Mouse (Mus musculus): ENCODE measurements around the gene Dact2. TPM values are rescaled to one million over a fixed set of nuclear protein-coding genes. Genes with fewer than 3 reads are reported as not detected.

The Dact2 gene
- total and polyA plus RNA-seq, 3 experiments = 0.76 to 1.4 (median 0.80) TPM

- H3K27me3 ChIP-seq (ENCODE audit: control insufficient read depth, insufficient read depth, low read length) = 0 out of 2 replicates have a peak, but pooled peaks cover 2% of the 10 kb centered on the region
Observed at GRCm38 (mm10) chr17:14166746-14167432, 37.2 kb downstream of the Dact2 start.

GRCm38 (mm10) chr17:14165934-14166610 is 38.0 kb downstream of the Dact2 start:
- no peaks in the 10 kb centered on the region for H3K4me1 ChIP-seq (ENCODE audit: control insufficient read depth, insufficient read depth, low read length)
- H3K36me3 ChIP-seq (ENCODE audit: control insufficient read depth, insufficient read depth, low read length) = no peaks in the 10 kb centered on the region
- no peaks in the 10 kb centered on the region for H3K79me2 ChIP-seq (replicated peaks; ENCODE audit: control insufficient read depth, insufficient read depth, low read length)
- intact Hi-C loops (cut with DNase I) = no loop called here
- no peak overlapping the region for H3K27ac ChIP-seq
- 60% methylated on average over 9 of the region's 9 CpGs for WGBS
- no peak for TF ChIP-seq EP300 (IDR thresholded peaks at IDR 0.05; ENCODE audit: insufficient read depth, low read depth, low read length)
- no peak for TF ChIP-seq CTCF (IDR thresholded peaks at IDR 0.05)
- TF ChIP-seq POLR2A (IDR thresholded peaks at IDR 0.05; ENCODE audit: insufficient read depth, low read depth, low read length) = no peak
- H3K27me3 ChIP-seq (ENCODE audit: control insufficient read depth, insufficient read depth, low read length) = 0 out of 2 replicates have a peak, but pooled peaks cover 2% of the 10 kb centered on the region
- no peak overlapping the region for H3K9ac ChIP-seq (ENCODE audit: low read depth, low read length)
- DNase-seq = no peak
- H3K4me3 ChIP-seq = no peak overlapping the region

More at GRCm38 (mm10) chr17:14166746-14167432, 37.2 kb downstream of the Dact2 start:
- H3K79me2 ChIP-seq (replicated peaks; ENCODE audit: control insufficient read depth, insufficient read depth, low read length) = no peaks in the 10 kb centered on the region
- no peak for DNase-seq
- no peak overlapping the region for H3K27ac ChIP-seq
- no peak overlapping the region for H3K4me3 ChIP-seq
- 55% methylated on average over 6 of the region's 6 CpGs for WGBS
- intact Hi-C loops (cut with DNase I) = no loop called here
- TF ChIP-seq CTCF (IDR thresholded peaks at IDR 0.05) (no peak), POLR2A (IDR thresholded peaks at IDR 0.05; ENCODE audit: insufficient read depth, low read depth, low read length) (no peak), EP300 (IDR thresholded peaks at IDR 0.05; ENCODE audit: insufficient read depth, low read depth, low read length) (no peak)
- H3K4me1 ChIP-seq (ENCODE audit: control insufficient read depth, insufficient read depth, low read length) = no peaks in the 10 kb centered on the region
- no peaks in the 10 kb centered on the region for H3K36me3 ChIP-seq (ENCODE audit: control insufficient read depth, insufficient read depth, low read length)
- H3K9ac ChIP-seq (ENCODE audit: low read depth, low read length) = no peak overlapping the region

- Histone ChIP-seq H3K27ac (no peak overlapping the region), H3K4me1 (ENCODE audit: control insufficient read depth, insufficient read depth, low read length) (no peaks in the 10 kb centered on the region), H3K79me2 (replicated peaks; ENCODE audit: control insufficient read depth, insufficient read depth, low read length) (no peaks in the 10 kb centered on the region), H3K9ac (ENCODE audit: low read depth, low read length) (no peak overlapping the region), H3K27me3 (ENCODE audit: control insufficient read depth, insufficient read depth, low read length) (0 out of 2 replicates have a peak, but pooled peaks cover 2% of the 10 kb centered on the region), H3K36me3 (ENCODE audit: control insufficient read depth, insufficient read depth, low read length) (no peaks in the 10 kb centered on the region), H3K4me3 (no peak overlapping the region)
- DNase-seq = no peak
- WGBS = 6% methylated on average over 10 of the region's 10 CpGs
- no peak for TF ChIP-seq POLR2A (IDR thresholded peaks at IDR 0.05; ENCODE audit: insufficient read depth, low read depth, low read length)
- TF ChIP-seq EP300 (IDR thresholded peaks at IDR 0.05; ENCODE audit: insufficient read depth, low read depth, low read length) = no peak
- no peak for TF ChIP-seq CTCF (IDR thresholded peaks at IDR 0.05)
- intact Hi-C loops (cut with DNase I) = no loop called here
Observed at GRCm38 (mm10) chr17:14165332-14165876, 38.7 kb downstream of the Dact2 start.

- no peaks in the 10 kb centered on the region for H3K4me1 ChIP-seq (ENCODE audit: control insufficient read depth, insufficient read depth, low read length)
- TF ChIP-seq POLR2A (IDR thresholded peaks at IDR 0.05; ENCODE audit: insufficient read depth, low read depth, low read length) (no peak), EP300 (IDR thresholded peaks at IDR 0.05; ENCODE audit: insufficient read depth, low read depth, low read length) (no peak), CTCF (IDR thresholded peaks at IDR 0.05) (no peak)
- H3K27ac ChIP-seq = no peak overlapping the region
- DNase-seq = no peak
- no peaks in the 10 kb centered on the region for H3K27me3 ChIP-seq (ENCODE audit: control insufficient read depth, insufficient read depth, low read length)
- H3K9ac ChIP-seq (ENCODE audit: low read depth, low read length) = no peak overlapping the region
- no peaks in the 10 kb centered on the region for H3K36me3 ChIP-seq (ENCODE audit: control insufficient read depth, insufficient read depth, low read length)
- 76% methylated on average over 3 of the region's 3 CpGs for WGBS
- no peaks in the 10 kb centered on the region for H3K79me2 ChIP-seq (replicated peaks; ENCODE audit: control insufficient read depth, insufficient read depth, low read length)
- intact Hi-C loops (cut with DNase I) = no loop called here
- no peak overlapping the region for H3K4me3 ChIP-seq
Observed at GRCm38 (mm10) chr17:14160846-14161245, 43.3 kb downstream of the Dact2 start.

GRCm38 (mm10) chr17:14157779-14158195 is 46.3 kb downstream of the Dact2 start:
- H3K27me3 ChIP-seq (ENCODE audit: control insufficient read depth, insufficient read depth, low read length) = no peaks in the 10 kb centered on the region
- intact Hi-C loops (cut with DNase I) = no loop called here
- H3K79me2 ChIP-seq (replicated peaks; ENCODE audit: control insufficient read depth, insufficient read depth, low read length) = no peaks in the 10 kb centered on the region
- H3K36me3 ChIP-seq (ENCODE audit: control insufficient read depth, insufficient read depth, low read length) = no peaks in the 10 kb centered on the region
- WGBS = 71% methylated on average over 7 of the region's 7 CpGs
- TF ChIP-seq CTCF (IDR thresholded peaks at IDR 0.05) = no peak
- no peak for TF ChIP-seq POLR2A (IDR thresholded peaks at IDR 0.05; ENCODE audit: insufficient read depth, low read depth, low read length)
- TF ChIP-seq EP300 (IDR thresholded peaks at IDR 0.05; ENCODE audit: insufficient read depth, low read depth, low read length) = no peak
- DNase-seq = no peak
- H3K4me3 ChIP-seq = no peak overlapping the region
- no peaks in the 10 kb centered on the region for H3K4me1 ChIP-seq (ENCODE audit: control insufficient read depth, insufficient read depth, low read length)
- H3K9ac ChIP-seq (ENCODE audit: low read depth, low read length) = no peak overlapping the region
- H3K27ac ChIP-seq = no peak overlapping the region

Other genes with a start within 250 kb of the Dact2 start
- gene Gm7356, start 200.6 kb downstream of the Dact2 start, total RNA-seq (2021) = not detected
- gene Gm7356, start 200.6 kb downstream of the Dact2 start, polyA plus RNA-seq (2012; rRNA removed) = 0.08 TPM in 1 of 2 replicates, not detected in the other
- not detected for gene Gm7358, start 144.8 kb downstream of the Dact2 start, total RNA-seq (2021)
- gene Gm7358, start 144.8 kb downstream of the Dact2 start, polyA plus RNA-seq (2012; rRNA removed) = not detected in 2 replicates
- gene Smoc2, start 75.2 kb upstream of the Dact2 start, total RNA-seq (2021) = 10 to 100 TPM; 36.5 to 55.4 TPM
- gene Smoc2, start 75.2 kb upstream of the Dact2 start, polyA plus RNA-seq (2012; rRNA removed) = 54.9 and 104 TPM in 2 replicates

Data from heart, adult 2 months (tissue).